Mouse (Mus musculus): ENCODE measurements around the gene Hoxc12. TPM values are rescaled to one million over a fixed set of nuclear protein-coding genes. Genes with fewer than 3 reads are reported as not detected.

Gene Hoxc12
- polyA plus RNA-seq, 1 experiment from 2014 or later: not detected

DNA sequence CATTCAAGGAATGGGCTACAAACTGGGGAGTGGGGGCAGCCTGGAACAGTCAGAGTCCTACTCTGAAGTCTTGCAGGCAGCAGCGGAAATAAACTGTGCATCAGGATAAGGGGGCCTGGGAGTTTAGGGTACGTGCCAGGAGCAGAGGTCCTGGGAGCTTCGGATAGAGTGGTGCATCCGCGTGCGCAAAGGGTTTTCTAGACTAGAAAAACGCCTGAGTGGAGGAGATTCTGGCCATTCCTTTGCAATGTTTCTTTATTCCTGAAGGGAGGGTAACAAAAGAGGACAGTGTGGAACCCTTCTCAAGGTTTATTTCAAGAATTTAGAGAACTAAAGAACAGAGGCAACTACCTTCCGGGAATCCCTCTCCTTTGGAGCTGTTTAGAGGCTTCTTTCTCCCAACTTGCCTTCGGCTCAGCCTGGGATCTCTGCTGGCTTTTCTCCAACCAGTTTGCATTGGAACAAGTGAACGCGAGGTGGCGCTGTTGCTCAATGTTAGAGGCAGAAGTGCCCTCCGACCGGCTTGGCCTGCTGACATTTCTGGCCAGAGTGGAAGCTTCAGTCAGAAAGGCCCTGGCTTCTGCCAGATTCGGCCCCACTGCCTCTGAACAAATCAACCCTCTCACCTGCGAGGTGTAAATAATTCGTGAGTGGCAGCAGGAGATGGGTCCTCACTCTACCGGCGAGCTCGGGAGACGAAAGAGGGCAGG, 50.7 kb downstream of the Hoxc12 start:
- Histone ChIP-seq H3K4me2 (no peak overlapping the region), H3K9me3 (no peaks in the 10 kb centered on the region), H3K27me3 (replicated peaks) (peaks cover 100% of the 10 kb centered on the region), H3K4me3 (no peak overlapping the region), H3K36me3 (no peaks in the 10 kb centered on the region), H3K4me1 (peaks cover 5% of the 10 kb centered on the region; the same call in 1 of the 2 replicates), H3K27ac (replicated peaks) (no peak overlapping the region), H3K9ac (no peak overlapping the region)
- ATAC-seq (ENCODE audit: extremely low read depth, insufficient number of reproducible peaks, low FRiP score, low TSS enrichment): no peak
- WGBS: 3% methylated on average over 21 of the region's 21 CpGs

DNA sequence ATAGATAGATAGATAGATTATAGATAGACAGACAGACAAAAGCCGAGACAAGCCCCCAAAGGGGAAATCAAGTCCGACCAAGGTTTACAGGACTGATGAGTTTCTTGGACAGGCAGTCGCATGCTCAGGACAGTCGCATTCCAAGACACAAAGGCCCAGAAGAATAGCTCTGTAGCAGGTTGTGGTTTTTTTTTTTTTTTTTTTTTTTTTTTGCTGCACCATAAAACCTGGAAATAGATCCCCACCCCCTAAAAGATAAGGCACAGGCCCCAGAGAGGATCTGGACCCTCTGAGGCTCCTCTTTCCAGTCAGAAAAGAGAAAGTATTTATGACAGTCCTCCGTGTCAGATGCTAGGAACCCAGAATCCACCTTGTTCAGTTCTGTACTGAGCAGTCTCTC, 51.5 kb downstream of the Hoxc12 start:
- H3K27ac ChIP-seq (replicated peaks): no peak overlapping the region
- no peak overlapping the region for H3K4me3 ChIP-seq
- peaks cover 5% of the 10 kb centered on the region; the same call in 1 of the 2 replicates for H3K4me1 ChIP-seq
- no peak overlapping the region for H3K4me2 ChIP-seq
- H3K9ac ChIP-seq: no peak overlapping the region
- H3K9me3 ChIP-seq: no peaks in the 10 kb centered on the region
- H3K36me3 ChIP-seq: no peaks in the 10 kb centered on the region
- no peak for ATAC-seq (ENCODE audit: extremely low read depth, insufficient number of reproducible peaks, low FRiP score, low TSS enrichment)
- WGBS: 16% methylated on average over 5 of the region's 5 CpGs
- peaks cover 100% of the 10 kb centered on the region for H3K27me3 ChIP-seq (replicated peaks)

Small RNAs within 50 kb of the gene (microRNA-seq; reads per million reads assigned to microRNA genes)
- 6.3 reads per million, percentile 22 among the genes with 10 or more reads in this experiment for gene Mir196a-2

Other genes with a start within 250 kb of the Hoxc12 start
- 50.8 and 54.6 TPM in 2 replicates for gene Calcoco1, start 214.6 kb upstream of the Hoxc12 start, polyA plus RNA-seq (2015; fragmentation: Nextera tagmentation; extraction: Ambion mirVana)
- 0.13 TPM in 1 of 2 replicates, not detected in the other for gene Hoxc13, start 15.7 kb upstream of the Hoxc12 start, polyA plus RNA-seq (2015; fragmentation: Nextera tagmentation; extraction: Ambion mirVana)
- gene Hoxc11, start 17.7 kb downstream of the Hoxc12 start, polyA plus RNA-seq (2015; fragmentation: Nextera tagmentation; extraction: Ambion mirVana): not detected in 2 replicates
- not detected in 2 replicates for gene Hoxc10, start 30.0 kb downstream of the Hoxc12 start, polyA plus RNA-seq (2015; fragmentation: Nextera tagmentation; extraction: Ambion mirVana)
- 0.57 and 1.6 TPM in 2 replicates for gene Hoxc5, start 30.7 kb downstream of the Hoxc12 start, polyA plus RNA-seq (2015; fragmentation: Nextera tagmentation; extraction: Ambion mirVana)
- not detected in 2 replicates for gene Hoxc9, start 39.7 kb downstream of the Hoxc12 start, polyA plus RNA-seq (2015; fragmentation: Nextera tagmentation; extraction: Ambion mirVana)
- 0.06 TPM in 1 of 2 replicates, not detected in the other for gene Hoxc8, start 53.9 kb downstream of the Hoxc12 start, polyA plus RNA-seq (2015; fragmentation: Nextera tagmentation; extraction: Ambion mirVana)
- gene Hoxc6, start 61.5 kb downstream of the Hoxc12 start, polyA plus RNA-seq (2015; fragmentation: Nextera tagmentation; extraction: Ambion mirVana): 0.22 and 0.25 TPM in 2 replicates
- gene Hoxc4, start 82.2 kb downstream of the Hoxc12 start, polyA plus RNA-seq (2015; fragmentation: Nextera tagmentation; extraction: Ambion mirVana): 0.39 and 0.98 TPM in 2 replicates
- gene Smug1, start 230.3 kb downstream of the Hoxc12 start, polyA plus RNA-seq (2015; fragmentation: Nextera tagmentation; extraction: Ambion mirVana): 15.8 and 16.2 TPM in 2 replicates